Mouse (Mus musculus) right cerebral cortex, postnatal 25 days (tissue): ENCODE measurements at regions not wholly inside any gene's neighbourhood (a gene's known extent, or its start where the extent isn't known, plus 50 kb on each side); places are given as distances from the start of the nearest gene placed in this dataset.

ENCODE experiments used
- DNase-seq: peaks from one replicate; pipeline ENCODE4 v3.0.0; 2022

GRCm38 (mm10) chr6:98597612-98598011 is 255.1 kb upstream of the Gm765 start:
- no peak for DNase-seq

- DNase-seq = no peak
Measured at GRCm38 (mm10) chr6:98590989-98591388, 248.4 kb upstream of the Gm765 start.

- DNase-seq = no peak
Measured at GRCm38 (mm10) chr6:98588979-98589378, 246.4 kb upstream of the Gm765 start.

GRCm38 (mm10) chr6:98584541-98584940 is 242.0 kb upstream of the Gm765 start:
- DNase-seq = no peak

- DNase-seq = no peak
Measured at GRCm38 (mm10) chr6:98582826-98583225, 240.3 kb upstream of the Gm765 start.

- no peak for DNase-seq
Measured at GRCm38 (mm10) chr6:98575227-98575626, 232.7 kb upstream of the Gm765 start.

GRCm38 (mm10) chr6:98555702-98556101 is 213.1 kb upstream of the Gm765 start:
- no peak for DNase-seq

GRCm38 (mm10) chr6:98553922-98554321 is 211.4 kb upstream of the Gm765 start:
- no peak for DNase-seq

GRCm38 (mm10) chr6:98551781-98552180 is 209.2 kb upstream of the Gm765 start:
- peak; percentile 26 for DNase-seq

- no peak for DNase-seq
Measured at GRCm38 (mm10) chr6:98526882-98527440, 184.4 kb upstream of the Gm765 start.

- peak; percentile 46 for DNase-seq
Measured at GRCm38 (mm10) chr6:98525286-98525685, 182.7 kb upstream of the Gm765 start.

GRCm38 (mm10) chr6:98524659-98525058 is 182.1 kb upstream of the Gm765 start:
- no peak for DNase-seq

- DNase-seq = no peak
Measured at GRCm38 (mm10) chr6:98521526-98521925, 179.0 kb upstream of the Gm765 start.

- no peak for DNase-seq
Measured at GRCm38 (mm10) chr6:98514826-98515225, 172.3 kb upstream of the Gm765 start.

- DNase-seq = peak; percentile 12
Measured at GRCm38 (mm10) chr6:98514376-98514775, 171.8 kb upstream of the Gm765 start.

GRCm38 (mm10) chr6:98513217-98513616 is 170.7 kb upstream of the Gm765 start:
- DNase-seq = no peak

- DNase-seq = no peak
Measured at GRCm38 (mm10) chr6:98502726-98503125, 160.2 kb upstream of the Gm765 start.

- no peak for DNase-seq
Measured at GRCm38 (mm10) chr6:98499721-98500120, 157.2 kb upstream of the Gm765 start.

GRCm38 (mm10) chr6:98486626-98487025 is 144.1 kb upstream of the Gm765 start:
- no peak for DNase-seq

GRCm38 (mm10) chr6:98483319-98484123 is 141.0 kb upstream of the Gm765 start:
- no peak for DNase-seq

- no peak for DNase-seq
Measured at GRCm38 (mm10) chr6:98482319-98482718, 139.8 kb upstream of the Gm765 start.

- DNase-seq = no peak
Measured at GRCm38 (mm10) chr6:98467563-98467962, 125.0 kb upstream of the Gm765 start.

- no peak for DNase-seq
Measured at GRCm38 (mm10) chr6:98452277-98452676, 109.7 kb upstream of the Gm765 start.

GRCm38 (mm10) chr6:98435676-98436075 is 93.1 kb upstream of the Gm765 start:
- DNase-seq = no peak

GRCm38 (mm10) chr6:98433286-98433685 is 90.7 kb upstream of the Gm765 start:
- DNase-seq = no peak
